Mouse (Mus musculus): ENCODE data around the gene Ppfibp2.

DNA sequence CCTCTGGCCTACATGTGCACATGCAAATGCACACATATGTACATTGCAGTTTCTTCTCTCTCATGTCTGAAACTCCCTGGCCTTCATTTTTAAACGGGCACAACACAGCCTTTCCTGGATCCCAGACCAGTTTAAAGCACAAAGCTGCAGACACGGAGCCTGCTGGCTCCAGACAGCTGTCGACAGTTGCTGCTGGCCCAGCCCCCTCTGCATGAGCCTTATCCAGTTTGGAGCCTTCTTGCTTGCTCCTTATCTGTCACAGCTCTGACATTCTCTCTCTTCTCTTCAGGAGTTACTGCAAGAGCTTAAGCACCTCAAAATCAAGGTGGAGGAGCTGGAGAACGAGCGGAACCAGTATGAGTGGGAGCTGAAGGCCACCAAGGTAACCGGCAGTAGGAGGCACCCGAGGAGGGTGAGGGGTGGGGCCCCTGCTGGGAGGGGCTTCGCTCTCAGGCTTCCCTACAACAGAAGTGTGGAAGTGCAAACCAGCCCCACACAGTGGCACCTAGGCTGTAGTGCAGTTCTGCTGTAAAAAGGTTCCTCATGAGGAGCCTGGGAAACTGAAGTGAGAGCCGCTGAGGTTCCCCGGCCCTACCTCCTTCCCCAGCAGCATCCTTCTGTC is 113.6 kb downstream of the Ppfibp2 start:
- TF ChIP-seq CTCF (IDR thresholded peaks at IDR 0.05; ENCODE audit: low read depth, low read length) = no peak
- TF ChIP-seq GATA2 (IDR thresholded peaks at IDR 0.05; ENCODE audit: borderline replicate concordance, low read depth, low read length) = no peak
- no peak for TF ChIP-seq TAL1 (conservative IDR thresholded peaks at IDR 0.05; ENCODE audit: low read depth, low read length)
